Mouse (Mus musculus) hindbrain, embryonic 16.5 days (tissue): ENCODE measurements around the gene Cltb. TPM values are rescaled to one million over a fixed set of nuclear protein-coding genes. Genes with fewer than 3 reads are reported as not detected.
A peak's percentile ranks its signal among the peaks of the same experiment; 100 is the strongest.

ENCODE experiments used
- ATAC-seq: fragments of 200-750 bp; cut with Nextera tagmentation; 2 replicates; pipeline ENCODE4 v1.8.0; 2017; ENCODE audit warnings: moderate TSS enrichment, moderate library complexity
- H3K27ac ChIP-seq: fragments of 300-500 bp; sonication (generic); 2 replicates; pipeline ENCODE4 v1.5.1; 2014; ENCODE audit warnings: low read depth, mild to moderate bottlenecking, control low read depth, low read length, moderate library complexity
- H3K27me3 ChIP-seq: fragments of 300-500 bp; sonication (generic); replicated peaks from 2 replicates; pipeline ENCODE4 v1.6.1; 2014; ENCODE audit warnings: low read length; ENCODE audit not compliant: control insufficient read depth, insufficient read depth
- H3K36me3 ChIP-seq: fragments of 300-500 bp; sonication (generic); 2 replicates; pipeline ENCODE4 v1.6.1; 2014; ENCODE audit warnings: mild to moderate bottlenecking, low read length, moderate library complexity, mixed read lengths; ENCODE audit not compliant: control insufficient read depth, insufficient read depth
- H3K4me1 ChIP-seq: fragments of 300-500 bp; sonication (generic); 2 replicates; pipeline ENCODE4 v1.6.1; 2014; ENCODE audit warnings: low read depth, low read length; ENCODE audit not compliant: control insufficient read depth, insufficient read depth
- H3K4me2 ChIP-seq: fragments of 300-500 bp; sonication (generic); 2 replicates; pipeline ENCODE4 v1.6.1; 2014; ENCODE audit warnings: mild to moderate bottlenecking, low read length, control low read depth, moderate library complexity
- H3K4me3 ChIP-seq: fragments of 300-500 bp; sonication (generic); 2 replicates; pipeline ENCODE4 v1.5.1; 2014; ENCODE audit warnings: mild to moderate bottlenecking, low read length, control low read depth, moderate library complexity
- H3K9ac ChIP-seq: fragments of 300-500 bp; sonication (generic); 2 replicates; pipeline ENCODE4 v1.6.1; 2014; ENCODE audit warnings: low read depth, mild to moderate bottlenecking, control low read depth, low read length, moderate library complexity
- H3K9me3 ChIP-seq: fragments of 300-500 bp; sonication (generic); 2 replicates; pipeline ENCODE4 v1.6.1; 2014; ENCODE audit warnings: mild to moderate bottlenecking, low read length, moderate library complexity; ENCODE audit not compliant: control insufficient read depth
- WGBS: fragments of 180-500 bp; shearing (Covaris S2); extraction: QIAGEN DNeasy Blood & Tissue Kit; methylation state at CpG from one replicate; pipeline ENCODE4 v1.1.7; 2014; 5-methylcytosine and 5-hydroxymethylcytosine counted together
- polyA plus RNA-seq: library from polyadenylated mRNA; unstranded; fragments of >200 nt; fragmentation: Nextera tagmentation; extraction: Ambion mirVana; gene quantifications from 2 replicates; pipeline ENCODE4 v1.2.1, GENCODE M21; 2015

The Cltb gene
- polyA plus RNA-seq, 1 experiment from 2014 or later: 276 TPM

DNA sequence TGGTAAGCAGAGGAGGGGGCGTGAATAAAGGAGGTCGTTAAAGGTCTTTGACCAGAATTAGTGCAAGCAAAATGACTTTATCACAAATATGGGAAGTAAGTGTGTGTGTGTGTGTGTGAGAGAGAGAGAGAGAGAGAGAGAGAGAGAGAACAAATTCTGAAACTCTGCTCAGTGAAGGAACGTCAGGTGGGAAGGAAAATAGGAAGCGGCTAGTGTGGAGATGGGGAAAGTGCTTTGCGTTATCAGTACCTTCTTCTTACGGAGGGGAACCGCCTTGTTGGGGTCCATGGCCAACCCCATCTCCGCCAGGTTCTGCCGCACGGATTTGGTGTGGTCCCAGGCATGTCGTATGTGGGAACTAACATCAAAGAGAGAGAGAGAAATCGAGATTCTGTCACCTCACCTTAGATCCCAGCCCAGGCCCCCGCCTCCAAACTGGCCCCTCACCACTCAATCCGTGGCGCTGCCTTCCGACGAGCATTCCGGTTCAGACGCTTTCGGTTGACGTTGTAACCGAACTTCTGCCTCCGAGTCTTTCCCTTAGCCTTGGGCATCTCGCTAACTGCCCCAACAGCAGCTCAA, 21.6 kb downstream of the Cltb start:
- H3K9ac ChIP-seq: peak overlapping the region; percentile 72
- H3K27me3 ChIP-seq: no peaks in the 10 kb centered on the region
- 2% methylated on average over 24 of the region's 24 CpGs for WGBS
- ATAC-seq: peak; percentile 7; the same call in 1 of the 2 replicates
- H3K27ac ChIP-seq: peak overlapping the region; percentile 60
- H3K4me3 ChIP-seq: peak overlapping the region; percentile 92
- peaks cover 3% of the 10 kb centered on the region for H3K36me3 ChIP-seq
- H3K4me1 ChIP-seq: peaks cover 21% of the 10 kb centered on the region
- H3K4me2 ChIP-seq: peak overlapping the region; percentile 62
- no peaks in the 10 kb centered on the region for H3K9me3 ChIP-seq

- 93% methylated on average over 11 of the region's 11 CpGs for WGBS
- peaks cover 9% of the 10 kb centered on the region for H3K4me1 ChIP-seq
- no peak overlapping the region for H3K4me2 ChIP-seq
- no peak overlapping the region for H3K9ac ChIP-seq
- peaks cover 15% of the 10 kb centered on the region for H3K36me3 ChIP-seq
- no peaks in the 10 kb centered on the region for H3K9me3 ChIP-seq
- no peaks in the 10 kb centered on the region for H3K27me3 ChIP-seq
- no peak overlapping the region for H3K4me3 ChIP-seq
- no peak for ATAC-seq
- H3K27ac ChIP-seq: no peak overlapping the region
Observed at GRCm38 (mm10) chr13:54585831-54586230, 25.3 kb downstream of the Cltb start.

- Histone ChIP-seq H3K4me2 (no peak overlapping the region), H3K36me3 (peaks cover 27% of the 10 kb centered on the region), H3K4me3 (no peak overlapping the region), H3K27ac (no peak overlapping the region), H3K4me1 (no peaks in the 10 kb centered on the region), H3K27me3 (no peaks in the 10 kb centered on the region), H3K9ac (no peak overlapping the region), H3K9me3 (no peaks in the 10 kb centered on the region)
- no peak for ATAC-seq
- 90% methylated on average over 5 of the region's 5 CpGs for WGBS
Observed at GRCm38 (mm10) chr13:54582860-54583259, 28.3 kb downstream of the Cltb start.

- H3K9me3 ChIP-seq: no peaks in the 10 kb centered on the region
- no peak for ATAC-seq
- H3K27me3 ChIP-seq: no peaks in the 10 kb centered on the region
- H3K36me3 ChIP-seq: peaks cover 27% of the 10 kb centered on the region
- no peak overlapping the region for H3K4me2 ChIP-seq
- no peak overlapping the region; the same call in 1 of the 2 replicates for H3K27ac ChIP-seq
- peaks cover 1% of the 10 kb centered on the region; the same call in 1 of the 2 replicates for H3K4me1 ChIP-seq
- no peak overlapping the region for H3K4me3 ChIP-seq
- WGBS: 66% methylated on average over 10 of the region's 10 CpGs
- H3K9ac ChIP-seq: no peak overlapping the region
Observed at GRCm38 (mm10) chr13:54582126-54582525, 29.0 kb downstream of the Cltb start.

GRCm38 (mm10) chr13:54581385-54581784, 29.8 kb downstream of the Cltb start:
- no peak overlapping the region for H3K4me3 ChIP-seq
- peaks cover 9% of the 10 kb centered on the region; the same call in 1 of the 2 replicates for H3K4me1 ChIP-seq
- 83% methylated on average over 2 of the region's 2 CpGs for WGBS
- ATAC-seq: no peak
- H3K9ac ChIP-seq: no peak overlapping the region
- H3K9me3 ChIP-seq: no peaks in the 10 kb centered on the region
- no peak overlapping the region for H3K4me2 ChIP-seq
- no peaks in the 10 kb centered on the region for H3K27me3 ChIP-seq
- H3K36me3 ChIP-seq: peaks cover 30% of the 10 kb centered on the region
- no peak overlapping the region for H3K27ac ChIP-seq

- no peak for ATAC-seq
- H3K4me2 ChIP-seq: no peak overlapping the region; the same call in 1 of the 2 replicates
- H3K36me3 ChIP-seq: peaks cover 21% of the 10 kb centered on the region
- no peak overlapping the region for H3K4me3 ChIP-seq
- no peak overlapping the region for H3K27ac ChIP-seq
- H3K4me1 ChIP-seq: peaks cover 22% of the 10 kb centered on the region
- H3K27me3 ChIP-seq: no peaks in the 10 kb centered on the region
- WGBS: 82% methylated on average over 21 of the region's 21 CpGs
- no peaks in the 10 kb centered on the region for H3K9me3 ChIP-seq
- no peak overlapping the region; the same call in 1 of the 2 replicates for H3K9ac ChIP-seq
Observed at GRCm38 (mm10) chr13:54577652-54578507, 33.3 kb downstream of the Cltb start.

DNA sequence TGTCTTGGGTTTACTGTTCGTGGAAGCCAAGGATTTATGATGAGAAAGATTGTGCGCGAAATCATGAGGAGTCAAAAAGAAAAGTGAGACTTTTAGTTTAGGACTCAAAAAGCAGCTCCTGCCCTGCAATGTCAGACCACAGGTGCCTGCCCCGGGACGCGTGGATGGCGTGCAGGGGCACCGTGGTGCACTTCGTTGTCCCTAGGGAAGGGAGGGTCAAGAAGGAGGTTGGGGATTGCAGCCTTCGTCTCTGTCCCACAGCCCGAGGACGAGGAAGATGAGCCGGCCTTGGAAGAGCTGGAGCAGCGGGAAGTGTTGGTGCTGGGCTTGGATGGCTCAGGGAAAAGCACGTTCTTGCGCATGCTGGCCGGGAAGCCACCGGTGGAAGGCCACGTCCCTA, 35.7 kb downstream of the Cltb start:
- H3K27ac ChIP-seq: peak overlapping the region; percentile 85
- WGBS: under 1% methylated on average over 19 of the region's 19 CpGs
- ATAC-seq: no peak

GRCm38 (mm10) chr13:54574854-54575481, 36.2 kb downstream of the Cltb start, which contains the start of gene Arl10:
Gene Arl10, plus strand, starts transcription at chr13:54575015.
- peaks cover 22% of the 10 kb centered on the region for H3K4me1 ChIP-seq
- H3K36me3 ChIP-seq: peaks cover 9% of the 10 kb centered on the region
- H3K4me3 ChIP-seq: peak within 1 kb of the TSS; percentile 99
- under 1% methylated on average over 52 of the region's 55 CpGs for WGBS
- ATAC-seq: peak; percentile 95
- peak within 1 kb of the TSS; percentile 94 for H3K4me2 ChIP-seq
- H3K27ac ChIP-seq: peak within 1 kb of the TSS; percentile 85
- peaks cover 3% of the 10 kb centered on the region; the same call in 1 of the 2 replicates for H3K27me3 ChIP-seq
- H3K9ac ChIP-seq: peak within 1 kb of the TSS; percentile 99
- H3K9me3 ChIP-seq: no peaks in the 10 kb centered on the region

More for the DNA sequence above, 35.7 kb downstream of the Cltb start:
- Histone ChIP-seq H3K36me3 (peaks cover 12% of the 10 kb centered on the region), H3K4me3 (peak overlapping the region; percentile 99), H3K9ac (peak overlapping the region; percentile 99), H3K4me1 (peaks cover 22% of the 10 kb centered on the region), H3K27me3 (peaks cover 3% of the 10 kb centered on the region; the same call in 1 of the 2 replicates), H3K9me3 (no peaks in the 10 kb centered on the region), H3K4me2 (peak overlapping the region; percentile 94)

- Histone ChIP-seq H3K9me3 (no peaks in the 10 kb centered on the region), H3K9ac (no peak overlapping the region), H3K36me3 (peaks cover 3% of the 10 kb centered on the region; the same call in 1 of the 2 replicates), H3K27ac (no peak overlapping the region), H3K4me3 (no peak overlapping the region), H3K4me2 (no peak overlapping the region), H3K27me3 (peaks cover 3% of the 10 kb centered on the region; the same call in 1 of the 2 replicates), H3K4me1 (peaks cover 22% of the 10 kb centered on the region)
- 90% methylated on average over 4 of the region's 4 CpGs for WGBS
- ATAC-seq: no peak
Observed at GRCm38 (mm10) chr13:54572621-54573020, 38.5 kb downstream of the Cltb start.
